Mouse (Mus musculus): ENCODE results near the gene Mark2.

Gene Mark2

GRCm38 (mm10) chr19:7273486-7273885 is 68.2 kb downstream of the Mark2 start:
- Histone ChIP-seq H3K4me1 (replicated peaks; ENCODE audit: low read depth, low read length) (peaks cover 94% of the 10 kb centered on the region), H3K36me3 (ENCODE audit: insufficient read depth, low read length) (peaks cover 94% of the 10 kb centered on the region), H3K27me3 (ENCODE audit: insufficient read depth, low read length) (no peaks in the 10 kb centered on the region), H3K9me3 (ENCODE audit: low read length) (no peaks in the 10 kb centered on the region), H3K4me3 (replicated peaks; ENCODE audit: low read length) (peak overlapping the region; percentile 69)
- TF ChIP-seq NANOG (IDR thresholded peaks at IDR 0.05; ENCODE audit: borderline replicate concordance, low read length): no peak
- no peak for TF ChIP-seq POU5F1 (IDR thresholded peaks at IDR 0.05; ENCODE audit: borderline replicate concordance, low read length)
- 0 out of 2 replicates have a peak, but pooled peaks have one; percentile 7 for TF ChIP-seq CTCF (conservative IDR thresholded peaks at IDR 0.05; ENCODE audit: low read length)

GRCm38 (mm10) chr19:7269290-7270044 is 72.2 kb downstream of the Mark2 start:
- Histone ChIP-seq H3K27me3 (ENCODE audit: insufficient read depth, low read length) (no peaks in the 10 kb centered on the region), H3K4me3 (replicated peaks; ENCODE audit: low read length) (peak overlapping the region; percentile 98), H3K36me3 (ENCODE audit: insufficient read depth, low read length) (peaks cover 54% of the 10 kb centered on the region), H3K9me3 (ENCODE audit: low read length) (no peaks in the 10 kb centered on the region), H3K4me1 (replicated peaks; ENCODE audit: low read depth, low read length) (peaks cover 85% of the 10 kb centered on the region)
- no peak for TF ChIP-seq POU5F1 (IDR thresholded peaks at IDR 0.05; ENCODE audit: borderline replicate concordance, low read length)
- TF ChIP-seq NANOG (IDR thresholded peaks at IDR 0.05; ENCODE audit: borderline replicate concordance, low read length): no peak
- no peak for TF ChIP-seq CTCF (conservative IDR thresholded peaks at IDR 0.05; ENCODE audit: low read length)

GRCm38 (mm10) chr19:7268722-7269090 is 73.0 kb downstream of the Mark2 start:
- H3K27me3 ChIP-seq (ENCODE audit: insufficient read depth, low read length): no peaks in the 10 kb centered on the region
- H3K4me1 ChIP-seq (replicated peaks; ENCODE audit: low read depth, low read length): peaks cover 85% of the 10 kb centered on the region
- H3K36me3 ChIP-seq (ENCODE audit: insufficient read depth, low read length): peaks cover 46% of the 10 kb centered on the region
- peak overlapping the region; percentile 98 for H3K4me3 ChIP-seq (replicated peaks; ENCODE audit: low read length)
- no peaks in the 10 kb centered on the region for H3K9me3 ChIP-seq (ENCODE audit: low read length)
- TF ChIP-seq CTCF (conservative IDR thresholded peaks at IDR 0.05; ENCODE audit: low read length) (peak; percentile 45), NANOG (IDR thresholded peaks at IDR 0.05; ENCODE audit: borderline replicate concordance, low read length) (no peak), POU5F1 (IDR thresholded peaks at IDR 0.05; ENCODE audit: borderline replicate concordance, low read length) (no peak)

DNA sequence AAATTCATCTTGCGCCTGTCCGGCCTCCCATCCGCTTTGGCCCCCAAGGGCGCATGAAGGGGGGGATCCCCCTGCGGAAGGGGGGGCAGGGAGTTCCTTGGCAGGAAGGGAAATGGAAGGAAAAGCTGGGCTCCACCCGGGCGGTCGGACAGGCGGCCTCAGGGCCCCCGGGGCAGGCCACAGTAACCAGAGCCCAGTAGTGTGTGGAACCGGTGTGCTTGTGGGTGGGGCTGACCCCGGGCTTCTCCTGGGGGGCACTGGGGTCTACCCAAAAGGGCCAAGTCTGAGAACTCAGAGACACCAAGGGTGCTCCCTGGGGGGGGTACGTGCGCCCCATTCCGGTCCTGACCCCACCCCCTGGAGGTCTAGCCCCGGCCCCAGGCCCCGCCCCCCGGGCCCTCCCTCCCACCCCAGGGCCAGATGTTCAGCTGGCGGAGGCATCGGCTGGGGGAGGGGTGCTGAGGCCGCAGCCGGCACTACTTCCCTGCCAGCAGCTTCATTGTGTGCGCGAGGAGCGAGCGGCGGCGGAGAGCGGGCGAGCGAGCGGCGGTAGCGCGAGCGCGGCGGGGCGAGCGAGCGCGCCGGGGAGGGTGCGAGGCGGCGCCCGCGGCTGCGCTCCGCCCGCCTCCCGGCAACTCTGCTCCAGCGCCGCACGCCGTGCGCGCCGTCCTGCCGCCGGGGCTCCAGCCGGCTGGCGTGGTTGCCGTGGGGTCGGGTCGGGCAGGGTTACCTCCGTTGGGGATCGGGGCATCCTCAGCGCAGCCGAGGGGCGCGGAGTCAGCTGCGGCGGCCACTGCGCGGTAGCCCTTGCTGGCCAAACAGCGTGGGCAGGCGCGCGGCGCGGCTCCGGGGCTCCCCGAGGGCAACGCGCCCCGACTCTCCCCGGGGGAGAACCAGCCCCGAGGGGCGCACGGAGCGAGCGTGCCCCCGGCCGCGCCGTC is 73.6 kb downstream of the Mark2 start:
- Histone ChIP-seq H3K36me3 (ENCODE audit: insufficient read depth, low read length) (peaks cover 40% of the 10 kb centered on the region), H3K9me3 (ENCODE audit: low read length) (no peaks in the 10 kb centered on the region), H3K4me1 (replicated peaks; ENCODE audit: low read depth, low read length) (peaks cover 85% of the 10 kb centered on the region), H3K27me3 (ENCODE audit: insufficient read depth, low read length) (no peaks in the 10 kb centered on the region), H3K4me3 (replicated peaks; ENCODE audit: low read length) (peak overlapping the region; percentile 98)
- TF ChIP-seq POU5F1 (IDR thresholded peaks at IDR 0.05; ENCODE audit: borderline replicate concordance, low read length) (no peak), CTCF (conservative IDR thresholded peaks at IDR 0.05; ENCODE audit: low read length) (no peak), NANOG (IDR thresholded peaks at IDR 0.05; ENCODE audit: borderline replicate concordance, low read length) (no peak)

GRCm38 (mm10) chr19:7267091-7267741 is 74.4 kb downstream of the Mark2 start, which contains the start of gene Rcor2:
TSS of gene Rcor2 (plus strand) at chr19:7267325.
- peaks cover 85% of the 10 kb centered on the region for H3K4me1 ChIP-seq (replicated peaks; ENCODE audit: low read depth, low read length)
- TF ChIP-seq NANOG (IDR thresholded peaks at IDR 0.05; ENCODE audit: borderline replicate concordance, low read length) (no peak), POU5F1 (IDR thresholded peaks at IDR 0.05; ENCODE audit: borderline replicate concordance, low read length) (no peak), CTCF (conservative IDR thresholded peaks at IDR 0.05; ENCODE audit: low read length) (no peak)
- peaks cover 32% of the 10 kb centered on the region for H3K36me3 ChIP-seq (ENCODE audit: insufficient read depth, low read length)
- H3K27me3 ChIP-seq (ENCODE audit: insufficient read depth, low read length): no peaks in the 10 kb centered on the region
- 0 out of 2 replicates have a peak, but pooled peaks cover 4% of the 10 kb centered on the region for H3K9me3 ChIP-seq (ENCODE audit: low read length)
- peak within 1 kb of the TSS; percentile 98 for H3K4me3 ChIP-seq (replicated peaks; ENCODE audit: low read length)

DNA sequence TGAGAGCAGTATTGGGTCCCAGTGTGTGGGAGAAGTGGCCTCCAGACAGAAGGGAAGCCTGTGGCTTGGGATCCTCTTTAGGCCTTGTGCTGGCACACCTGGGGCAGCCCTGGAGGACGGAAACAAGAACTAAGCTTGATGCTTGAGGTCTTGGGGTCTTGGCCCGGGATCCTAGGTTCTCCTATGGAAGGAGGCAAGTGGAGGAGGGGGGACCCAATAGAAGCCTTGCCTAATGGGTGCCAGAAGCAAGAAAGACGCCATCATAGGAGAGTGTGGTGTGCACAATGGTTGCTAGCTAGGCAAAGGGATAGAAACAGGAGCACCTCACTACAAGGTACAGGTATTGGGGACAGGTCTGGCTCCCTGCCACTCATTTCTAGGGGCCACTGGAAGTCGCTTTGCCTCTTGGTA is 75.2 kb downstream of the Mark2 start:
- H3K27me3 ChIP-seq (ENCODE audit: insufficient read depth, low read length): no peaks in the 10 kb centered on the region
- H3K4me3 ChIP-seq (replicated peaks; ENCODE audit: low read length): peak overlapping the region; percentile 98
- H3K36me3 ChIP-seq (ENCODE audit: insufficient read depth, low read length): peaks cover 24% of the 10 kb centered on the region
- H3K4me1 ChIP-seq (replicated peaks; ENCODE audit: low read depth, low read length): peaks cover 81% of the 10 kb centered on the region
- 0 out of 2 replicates have a peak, but pooled peaks cover 7% of the 10 kb centered on the region for H3K9me3 ChIP-seq (ENCODE audit: low read length)
- TF ChIP-seq POU5F1 (IDR thresholded peaks at IDR 0.05; ENCODE audit: borderline replicate concordance, low read length): no peak

DNA sequence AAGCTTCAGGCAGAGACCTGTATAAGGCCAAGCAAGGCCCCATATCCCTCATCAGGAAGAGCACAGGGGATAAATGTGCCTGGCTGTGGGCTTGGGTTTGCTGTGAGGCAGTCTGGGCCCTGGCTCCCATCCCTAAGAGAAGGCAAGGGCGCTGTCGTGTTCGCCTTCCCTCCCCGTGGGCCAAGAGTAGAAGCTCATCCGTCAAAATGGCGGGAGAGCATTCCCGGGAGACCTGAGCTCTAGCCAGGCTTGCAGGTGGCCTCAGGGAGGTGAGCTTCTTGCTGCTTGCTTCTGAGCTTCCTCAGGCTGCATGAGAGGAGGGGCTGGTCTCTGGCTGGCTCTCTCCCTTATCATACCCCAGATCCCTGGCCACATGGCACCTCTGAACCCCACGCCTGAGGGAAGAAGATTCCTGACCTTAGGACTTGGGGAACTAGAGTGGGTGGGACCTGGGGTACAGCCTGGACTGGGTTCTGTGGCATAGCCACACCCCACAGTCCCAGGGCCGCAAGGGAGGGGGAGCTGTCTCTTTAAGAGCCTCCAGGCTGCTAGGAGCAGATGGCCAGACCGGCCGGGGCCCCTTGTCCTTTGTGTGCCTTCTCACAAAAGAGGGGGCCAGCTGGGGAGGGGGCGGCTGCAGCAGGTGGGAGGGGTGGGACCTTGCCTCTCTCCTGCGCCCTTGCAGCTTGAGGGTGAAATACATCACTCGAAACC is 76.0 kb downstream of the Mark2 start:
- Histone ChIP-seq H3K27me3 (ENCODE audit: insufficient read depth, low read length) (no peaks in the 10 kb centered on the region), H3K4me3 (replicated peaks; ENCODE audit: low read length) (peak overlapping the region; percentile 98), H3K4me1 (replicated peaks; ENCODE audit: low read depth, low read length) (peaks cover 81% of the 10 kb centered on the region), H3K36me3 (ENCODE audit: insufficient read depth, low read length) (peaks cover 16% of the 10 kb centered on the region), H3K9me3 (ENCODE audit: low read length) (0 out of 2 replicates have a peak, but pooled peaks cover 7% of the 10 kb centered on the region)
- TF ChIP-seq CTCF (conservative IDR thresholded peaks at IDR 0.05; ENCODE audit: low read length): no peak
- TF ChIP-seq POU5F1 (IDR thresholded peaks at IDR 0.05; ENCODE audit: borderline replicate concordance, low read length): no peak
- no peak for TF ChIP-seq NANOG (IDR thresholded peaks at IDR 0.05; ENCODE audit: borderline replicate concordance, low read length)

All from E14TG2a.4 (cell line).